Mouse (Mus musculus): Measurements from ENCODE around the gene Rnf44.

GRCm38 (mm10) chr13:54716916-54717315 lies 23.2 kb upstream of the Rnf44 start:
- TF ChIP-seq POLR2A (IDR thresholded peaks at IDR 0.05; ENCODE audit: borderline replicate concordance, extremely low read depth, insufficient read depth, insufficient read length, poor library complexity, severe bottlenecking) (no peak), CTCF (IDR thresholded peaks at IDR 0.05; ENCODE audit: borderline replicate concordance, extremely low read depth, insufficient read depth, insufficient read length) (peak; percentile 81)

All from brain, embryonic 14.5 days (tissue).